Mouse (Mus musculus) B cell, adult 2 months (primary cell): Measurements from ENCODE around the gene Pnpla5.
A peak's percentile ranks its signal among the peaks of the same experiment; 100 is the strongest.
"Not testable (repeated sequence)": the region's sequence is repeated elsewhere in the genome, so short reads cannot be mapped to it uniquely, and the experiment has no call there.

ENCODE experiments used
- DNase-seq, 2 experiments: peaks; one replicate each; pipeline ENCODE4 v3.0.0; 2022

Pnpla5 gene

DNA sequence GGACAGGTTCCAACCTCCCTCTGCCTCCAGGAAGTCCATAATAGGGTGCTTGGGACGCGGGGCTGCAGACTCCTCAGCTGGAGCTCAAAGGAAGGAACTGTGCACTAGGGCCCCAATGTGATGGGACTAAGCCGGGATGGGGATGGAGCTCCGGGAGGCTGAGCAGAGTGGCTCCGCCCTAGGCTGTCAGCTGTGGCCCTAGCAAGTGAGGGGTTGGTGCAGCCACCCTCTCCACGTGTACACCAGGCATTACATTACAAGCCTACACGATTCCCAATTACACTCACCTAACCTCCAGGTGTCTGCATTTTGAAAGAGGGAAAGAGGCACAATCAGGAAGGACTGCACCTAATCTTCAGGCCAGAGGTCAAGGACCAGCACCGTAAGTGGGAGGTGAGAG lies at the start of gene Pnpla5:
Gene Pnpla5, minus strand, starts transcription at position 101 of the 400 bp plus-strand sequence.
- no peak for DNase-seq

DNA sequence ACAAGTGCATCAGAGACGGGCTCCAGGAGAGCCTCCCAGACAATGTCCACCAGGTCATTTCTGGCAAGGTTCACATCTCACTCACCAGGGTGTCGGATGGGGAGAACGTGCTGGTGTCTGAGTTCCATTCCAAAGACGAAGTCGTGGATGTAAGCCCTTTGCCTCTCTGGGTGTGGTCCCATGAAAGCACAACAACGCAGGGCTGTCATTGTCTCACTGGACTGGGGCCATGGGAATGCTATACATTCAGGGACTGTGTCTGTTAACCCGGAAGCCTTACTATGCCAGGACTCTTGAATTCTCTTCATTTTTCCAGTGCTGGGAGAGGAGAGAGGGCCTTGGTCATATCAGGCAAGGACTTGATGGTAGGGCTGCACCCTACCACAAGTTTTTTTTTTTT lies 48.2 kb upstream of the Pnpla5 start:
- no peak for DNase-seq

DNA sequence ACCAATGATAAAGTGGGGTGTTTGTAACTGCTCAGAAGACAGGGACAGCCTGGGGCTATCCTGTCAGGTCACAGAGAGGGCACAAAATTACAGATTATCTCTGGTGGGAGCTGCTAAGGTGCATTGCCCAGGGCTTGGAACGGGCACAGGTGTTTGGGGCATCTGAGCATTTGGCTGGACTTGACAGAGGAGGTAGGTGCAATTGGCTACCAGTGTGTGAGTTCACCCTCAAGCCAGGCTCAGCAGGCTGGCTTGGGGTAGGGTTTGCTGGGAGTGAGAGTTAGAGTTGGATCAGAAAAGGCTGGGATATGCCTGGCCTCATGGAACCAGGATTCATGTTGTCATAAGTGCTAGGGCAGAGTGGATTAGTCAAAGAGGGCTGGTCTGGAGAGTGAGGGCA lies 46.5 kb upstream of the Pnpla5 start:
- DNase-seq = no peak

DNA sequence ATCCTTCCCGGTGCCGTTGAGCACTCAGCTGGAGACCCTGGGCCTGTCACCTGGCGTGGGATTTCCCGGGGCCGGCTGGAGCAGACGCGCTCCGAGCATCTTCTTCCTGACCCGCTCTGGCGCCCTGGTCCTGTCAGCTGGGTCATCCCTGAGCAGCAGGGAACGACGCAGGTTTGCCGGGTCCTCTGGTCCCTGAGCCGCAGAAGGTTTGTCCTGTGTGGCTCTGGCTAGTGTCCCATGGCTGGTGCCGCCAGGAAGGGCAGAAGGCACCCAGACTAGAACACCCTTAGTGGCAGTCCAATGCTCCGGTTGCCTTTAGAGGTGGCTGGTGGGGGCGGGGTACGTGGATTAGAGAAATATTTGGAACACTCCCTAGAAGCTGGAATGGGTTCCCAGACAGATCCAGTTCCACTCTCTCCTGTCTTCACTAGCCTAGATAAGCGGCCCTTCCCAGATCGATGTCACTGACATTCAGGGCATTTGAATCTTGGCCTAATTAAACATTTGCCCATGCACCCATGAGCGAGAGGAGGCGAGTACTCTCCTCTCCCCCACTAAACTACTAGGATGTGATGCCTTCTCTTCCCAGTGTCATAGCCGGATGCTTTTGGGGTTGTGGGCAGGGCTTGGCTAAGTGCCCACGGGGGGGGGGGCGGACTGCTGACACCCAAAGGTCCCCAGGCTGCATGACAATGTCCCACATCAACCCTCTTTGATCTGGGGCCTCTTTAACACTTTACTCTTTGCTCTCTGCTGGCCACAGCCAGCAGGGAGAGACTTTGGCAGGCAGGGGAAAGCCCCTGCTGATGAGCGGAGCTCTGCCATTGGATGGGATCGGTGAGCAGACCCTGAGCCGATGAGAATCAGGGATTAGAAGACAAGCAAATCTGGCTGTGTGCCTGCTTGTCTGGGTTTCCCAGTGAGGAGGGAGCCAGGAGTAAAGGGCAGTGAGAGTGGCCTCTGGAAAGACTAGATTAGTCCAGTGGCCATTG lies 45.5 kb upstream of the Pnpla5 start:
- no peak for DNase-seq

DNA sequence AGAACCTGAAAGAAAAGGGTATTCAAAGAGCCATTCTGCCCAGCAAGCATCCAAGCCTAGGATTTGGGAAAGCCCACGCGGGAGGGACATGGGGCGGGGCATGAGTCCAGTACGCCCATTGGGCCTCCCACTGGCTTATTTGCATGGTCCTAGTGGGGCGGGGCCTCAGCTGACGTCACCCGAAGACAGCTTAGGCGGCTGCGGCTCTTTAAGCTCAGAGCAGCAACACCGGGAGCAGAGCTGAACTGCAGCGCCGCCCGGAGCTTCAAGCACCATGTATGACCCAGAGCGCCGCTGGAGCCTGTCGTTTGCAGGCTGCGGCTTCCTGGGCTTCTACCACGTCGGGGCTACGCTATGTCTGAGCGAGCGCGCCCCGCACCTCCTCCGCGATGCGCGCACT lies 44.6 kb upstream of the Pnpla5 start, which contains the start of gene Pnpla3:
Gene Pnpla3, plus strand, starts transcription at position 238 of the 400 bp plus-strand sequence.
- peak; percentile 55 to 66 for DNase-seq

DNA sequence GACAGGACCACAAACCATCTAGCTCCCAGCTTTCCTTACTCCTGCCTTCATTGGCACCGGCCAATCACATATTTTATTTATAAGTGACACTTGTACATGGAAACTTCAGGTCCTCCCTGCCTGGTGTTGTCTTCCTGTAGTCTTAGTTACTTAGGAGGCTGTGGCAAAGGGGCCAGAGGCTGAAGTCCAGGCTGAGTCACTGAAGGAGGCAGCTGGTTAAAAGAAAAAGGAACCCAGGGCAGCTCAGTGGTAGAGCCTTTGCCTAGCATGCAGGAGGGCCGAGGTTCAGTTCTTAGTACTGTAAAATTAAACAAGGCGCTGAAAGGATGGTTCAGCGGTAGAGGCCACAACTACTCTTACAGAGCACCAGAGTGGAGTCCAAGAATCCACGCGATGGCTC lies 43.8 kb upstream of the Pnpla5 start:
- no peak for DNase-seq

DNA sequence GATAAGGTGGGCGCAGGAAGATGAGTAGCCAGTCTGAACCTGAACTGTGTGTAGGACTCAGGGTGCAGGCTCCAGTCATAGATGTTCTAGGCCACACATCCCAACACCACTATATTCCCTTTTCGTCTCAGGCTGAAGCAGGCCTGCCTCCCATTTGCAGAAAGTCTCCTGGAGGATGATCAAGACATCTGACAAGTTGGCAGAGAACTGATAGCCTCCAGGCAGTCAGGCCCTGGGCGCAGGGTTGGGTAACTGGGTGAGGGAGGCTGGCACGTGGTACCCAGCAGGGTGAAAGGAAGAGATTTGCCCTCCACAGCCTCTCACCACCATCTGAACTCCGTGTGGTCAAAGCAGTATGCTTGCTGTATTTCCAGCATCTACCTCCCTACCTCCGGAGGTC lies 38.9 kb upstream of the Pnpla5 start:
- DNase-seq = no peak

DNA sequence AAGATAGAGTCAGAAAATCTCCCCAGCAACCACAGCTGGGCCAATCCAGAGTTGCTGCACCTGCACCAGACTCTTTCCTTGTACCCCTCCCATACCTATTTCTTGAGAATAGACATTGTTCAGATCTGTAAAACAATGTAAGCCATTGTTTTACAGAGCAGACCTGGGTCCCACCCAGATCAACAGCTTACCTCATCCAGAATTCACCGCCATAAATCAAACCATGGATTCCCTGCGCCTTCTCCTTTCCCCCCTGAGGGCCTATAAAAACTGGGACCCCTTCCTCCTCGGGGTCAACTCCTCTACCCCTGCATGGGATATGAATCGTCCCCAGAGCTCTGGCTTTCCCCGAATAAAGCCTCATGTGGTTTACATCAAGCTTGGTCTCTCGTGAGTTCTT lies 34.6 kb upstream of the Pnpla5 start:
- DNase-seq = not testable (repeated sequence)

DNA sequence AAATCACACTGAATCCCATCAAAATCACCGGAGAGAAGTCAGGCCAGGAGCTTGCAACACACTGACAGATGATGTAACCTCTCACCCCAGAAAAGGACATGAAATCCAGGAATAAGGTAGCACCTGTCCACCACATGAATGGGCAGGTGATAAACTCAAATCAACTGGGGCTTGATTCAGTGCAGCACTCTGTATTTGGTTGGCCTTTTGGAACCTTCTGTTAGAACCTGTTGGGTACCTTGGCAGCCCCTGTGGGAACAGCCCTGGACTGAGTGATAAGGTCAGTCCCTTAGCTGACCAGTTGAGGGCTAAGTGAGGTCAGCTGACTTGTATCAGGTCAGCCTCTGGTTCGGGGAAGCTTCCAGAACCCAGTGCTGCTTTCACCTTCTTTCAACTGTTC lies 33.2 kb upstream of the Pnpla5 start:
- DNase-seq = no peak

DNA sequence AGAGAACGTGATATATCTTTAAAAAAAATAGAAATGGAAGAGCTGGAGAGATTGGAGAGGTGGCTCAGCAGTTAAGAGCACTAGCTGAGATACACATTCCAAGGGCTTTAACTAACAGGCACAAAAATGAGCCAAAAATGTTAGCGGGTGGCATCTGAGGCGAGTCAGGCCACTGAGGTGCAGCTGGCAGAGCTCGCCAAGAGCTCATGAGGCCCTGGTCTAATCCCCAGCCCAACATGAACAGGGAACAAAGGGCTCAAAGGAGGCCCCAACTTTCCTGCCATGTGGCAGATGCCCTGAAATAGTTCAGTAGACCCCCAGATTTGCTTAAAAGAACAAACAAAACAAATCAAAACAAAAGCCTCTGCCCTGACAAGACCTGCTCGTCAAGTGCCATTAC lies 18.0 kb upstream of the Pnpla5 start:
- DNase-seq = no peak

DNA sequence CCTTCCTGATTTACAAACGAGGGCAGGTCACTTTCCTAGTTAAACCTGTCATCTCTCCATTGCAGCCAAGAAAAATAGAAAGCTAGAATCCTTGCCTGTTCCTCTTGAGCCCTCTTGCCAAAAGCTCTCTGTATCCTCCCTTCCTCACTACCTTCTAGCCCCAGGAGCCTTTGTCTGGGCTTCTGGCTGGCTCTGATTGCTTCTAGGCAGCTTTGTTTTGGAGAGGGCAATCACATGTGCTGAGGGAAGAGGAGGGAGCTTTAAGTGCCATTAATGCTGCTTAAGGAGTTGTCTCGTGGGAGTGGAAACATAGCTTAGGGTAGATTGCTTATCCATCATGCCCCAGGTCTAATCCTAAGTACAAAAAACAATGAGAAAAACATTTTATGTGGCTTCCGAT lies 17.1 kb upstream of the Pnpla5 start:
- no peak for DNase-seq

DNA sequence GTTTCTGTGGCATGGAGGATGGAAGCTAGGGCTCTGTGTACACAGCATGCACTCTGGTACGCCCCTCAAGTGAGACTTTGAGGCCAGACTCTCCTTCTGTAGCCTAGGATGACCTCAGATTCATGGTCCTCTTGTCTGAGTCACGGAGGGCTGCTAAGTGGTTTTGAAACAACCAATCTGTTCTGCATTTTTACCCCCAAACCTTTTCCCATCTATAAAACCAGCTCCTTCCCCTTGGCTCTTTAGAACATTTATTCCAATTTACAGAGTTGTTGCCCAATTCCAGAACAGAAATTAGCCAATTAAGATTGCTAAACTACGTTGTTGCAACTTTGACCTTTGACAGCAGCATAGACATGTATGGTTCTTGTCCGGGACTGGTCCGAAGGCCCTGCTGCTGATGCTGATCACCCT lies 16.6 kb upstream of the Pnpla5 start:
- DNase-seq = no peak

DNA sequence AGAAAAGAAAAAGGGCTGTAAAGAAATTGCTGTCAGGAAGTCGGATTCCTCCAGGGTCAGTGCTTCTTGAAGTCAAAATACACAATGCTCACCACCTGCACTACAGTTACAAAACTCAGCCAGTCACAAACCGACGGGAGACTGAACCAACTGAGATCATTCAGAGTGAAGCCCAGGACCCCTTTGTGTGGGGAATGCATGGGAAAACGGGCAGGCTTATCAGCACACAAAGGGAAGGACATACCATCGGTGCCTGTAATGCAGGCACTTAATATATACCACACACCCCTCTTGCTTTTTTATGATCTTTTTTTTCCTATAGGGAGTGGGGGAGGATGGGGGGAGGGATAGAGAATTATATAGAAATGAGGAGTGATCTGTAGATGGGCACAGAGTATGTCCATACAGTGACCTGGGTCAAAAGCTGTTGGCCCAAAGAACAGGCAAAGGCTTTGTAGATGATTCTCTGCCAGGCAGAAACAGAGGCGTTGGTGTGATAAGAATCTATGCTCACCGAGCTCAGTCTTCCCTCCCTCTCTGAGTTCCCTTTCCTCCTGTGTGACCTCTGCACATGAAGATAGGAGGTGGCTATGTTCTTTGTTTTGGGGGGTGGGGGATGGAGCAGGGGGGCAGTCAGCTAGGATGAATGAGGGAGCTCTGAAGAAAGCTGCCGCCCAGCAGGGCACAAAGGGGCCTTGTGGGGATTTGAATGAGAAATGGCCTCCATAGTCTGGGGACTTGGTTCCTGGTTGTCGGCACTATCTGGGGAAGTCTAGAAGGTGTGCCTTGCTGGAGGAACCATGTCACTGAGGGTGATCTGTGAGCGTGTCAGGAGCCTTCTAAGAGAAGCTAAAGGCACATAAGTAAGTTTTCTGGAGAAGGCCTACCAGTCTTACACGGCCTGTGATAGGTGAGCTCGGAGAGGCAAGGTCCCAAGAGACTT lies 13.8 kb upstream of the Pnpla5 start:
- DNase-seq = no peak

DNA sequence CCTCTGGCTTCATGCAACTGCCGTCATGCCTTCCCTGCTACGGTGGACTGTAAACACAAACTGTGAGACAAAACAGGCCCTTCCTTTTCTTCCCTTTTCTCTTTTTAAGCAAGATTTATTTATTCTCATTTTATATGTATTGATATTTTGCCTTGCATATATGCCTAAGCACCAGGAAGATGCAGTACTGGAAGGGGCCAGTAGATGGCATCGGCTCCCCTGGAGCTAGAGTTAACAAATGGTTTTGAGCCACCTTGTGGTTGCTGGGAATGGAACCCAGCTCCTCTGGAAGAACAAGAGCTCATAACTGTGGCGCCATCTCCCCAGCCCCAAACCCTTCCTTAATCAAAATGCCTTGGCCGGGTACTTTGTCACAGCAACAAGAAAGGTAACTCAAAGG lies 12.5 kb upstream of the Pnpla5 start:
- peak; percentile 52 to 54 for DNase-seq

DNA sequence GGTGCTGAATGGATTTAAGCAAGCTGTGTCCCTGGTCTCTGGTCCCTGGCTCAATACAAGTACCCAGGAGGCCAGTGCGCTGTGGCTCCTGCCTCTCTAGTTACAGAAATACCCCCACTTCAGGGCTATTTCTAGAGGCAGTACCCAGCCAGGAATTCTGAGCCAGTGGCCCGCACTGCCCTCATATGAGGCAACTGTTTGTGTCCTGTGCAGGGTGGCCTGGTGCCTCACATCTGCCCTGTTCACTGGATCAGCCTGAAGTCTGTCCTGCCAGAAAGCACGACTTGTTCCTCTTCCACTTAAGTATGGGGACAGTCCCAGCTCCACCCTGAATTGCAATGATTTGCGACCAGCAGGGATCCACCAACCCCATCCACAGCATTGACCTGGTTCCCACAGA lies 10.5 kb upstream of the Pnpla5 start:
- DNase-seq = no peak

DNA sequence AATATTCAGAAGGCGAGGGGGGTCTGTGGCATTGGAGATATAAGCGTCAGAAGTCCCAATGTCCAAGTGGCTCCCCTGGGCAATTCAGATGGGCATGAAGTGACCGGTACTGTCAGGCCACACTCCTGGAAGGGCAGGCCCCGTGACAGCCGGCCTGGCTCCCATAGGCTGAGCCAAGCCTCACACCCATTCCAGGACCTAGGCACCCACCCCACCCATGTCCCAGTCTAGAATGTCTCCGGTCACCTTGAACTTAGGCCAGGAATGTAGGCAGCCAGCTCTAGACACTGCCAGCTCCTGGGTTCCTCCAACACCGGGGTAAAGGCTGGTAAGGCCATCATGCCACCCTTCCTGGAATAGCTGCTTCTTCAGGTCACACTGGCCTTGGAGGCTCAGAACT lies 9.0 kb upstream of the Pnpla5 start:
- DNase-seq = no peak

DNA sequence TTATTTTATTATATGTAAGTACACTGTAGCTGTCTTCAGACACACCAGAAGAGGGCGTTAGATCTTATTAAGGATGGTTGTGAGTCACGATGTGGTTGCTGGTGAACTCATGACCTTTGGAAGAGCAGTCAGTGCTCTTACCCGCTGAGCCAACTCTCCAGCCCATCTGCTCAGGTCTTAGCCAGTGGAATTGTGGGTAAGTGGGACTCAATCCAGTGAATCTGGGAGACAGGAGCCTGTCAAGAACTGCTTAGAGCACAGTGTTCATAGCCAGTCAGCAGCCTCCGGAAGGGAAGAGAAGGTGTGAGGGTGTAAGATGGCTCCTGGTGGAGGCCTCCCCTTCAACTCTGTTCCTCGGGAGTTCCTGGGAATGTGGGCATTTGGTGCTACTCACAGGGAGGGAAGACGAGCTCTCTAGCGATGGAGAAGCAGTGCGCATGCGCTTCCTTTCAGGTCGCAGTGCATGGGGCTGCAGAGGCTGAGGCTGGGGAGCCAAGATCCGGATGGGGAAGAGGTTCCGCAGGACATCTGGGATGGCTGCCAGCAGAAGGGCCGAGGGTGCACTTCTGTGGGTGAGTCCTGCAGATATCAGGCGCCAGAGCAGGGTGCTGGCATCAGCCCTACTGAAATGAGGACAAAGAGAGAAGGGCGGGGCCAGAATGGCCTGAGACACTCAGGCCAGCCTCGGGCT lies 8.3 kb upstream of the Pnpla5 start:
- no peak for DNase-seq

DNA sequence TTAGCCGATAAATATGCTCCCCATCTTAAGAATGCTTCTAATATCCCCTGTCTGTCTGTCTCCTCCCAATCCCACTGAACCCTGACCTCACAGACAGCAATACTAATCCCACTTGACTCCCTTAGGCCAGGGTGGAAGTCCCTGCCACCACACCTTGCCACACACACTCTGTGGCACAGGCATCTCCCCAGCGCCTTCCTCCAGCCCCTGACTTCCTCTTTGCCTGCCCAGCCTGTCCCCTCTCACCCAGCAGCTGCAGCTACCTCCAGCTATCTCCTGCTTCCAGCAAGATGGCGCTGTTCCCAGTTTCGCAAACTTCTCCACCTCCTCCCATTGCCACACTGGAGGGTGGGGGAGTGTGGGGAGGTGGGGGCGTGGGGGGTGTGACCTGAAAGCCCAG lies 3.9 kb upstream of the Pnpla5 start:
- DNase-seq = no peak

DNA sequence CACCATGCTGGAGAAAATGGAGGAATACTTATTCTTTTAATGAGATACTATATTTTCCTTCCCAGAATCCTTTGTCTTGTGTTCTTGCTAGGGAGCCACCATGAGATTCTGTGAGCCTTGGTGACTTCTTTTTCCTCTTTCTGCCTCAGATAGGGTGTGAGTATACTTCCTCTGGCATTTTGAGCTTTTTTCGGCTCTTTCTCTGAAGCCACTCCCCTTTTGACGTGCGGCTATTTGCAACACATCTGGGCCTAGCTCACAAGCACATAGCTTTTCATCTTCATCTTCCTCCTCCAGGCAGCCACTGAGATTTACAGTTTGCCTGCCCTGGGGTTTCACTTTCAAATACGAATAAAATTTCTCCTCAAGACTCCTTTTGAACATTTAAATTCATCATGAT lies 3.5 kb upstream of the Pnpla5 start:
- no peak for DNase-seq

DNA sequence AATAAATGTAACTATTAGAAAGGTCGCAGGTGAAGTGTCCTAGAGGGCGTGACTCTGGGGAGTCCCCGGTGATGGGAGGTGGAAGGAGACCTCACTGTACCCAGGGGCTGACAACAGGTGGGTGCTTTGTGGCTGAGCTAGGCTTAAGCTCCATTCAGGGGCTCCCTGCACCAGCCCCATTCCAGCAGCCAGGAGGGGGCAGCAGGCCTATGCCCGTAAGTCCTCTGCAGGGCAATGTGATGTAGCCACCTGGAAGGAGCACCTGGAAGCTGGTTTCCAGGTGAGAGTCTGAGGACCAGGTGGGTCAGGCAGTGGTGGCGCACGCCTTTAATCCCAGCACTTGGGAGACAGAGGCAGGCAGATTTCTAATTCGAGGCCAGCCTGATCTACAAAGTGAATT lies 1.1 kb upstream of the Pnpla5 start:
- DNase-seq = no peak

DNA sequence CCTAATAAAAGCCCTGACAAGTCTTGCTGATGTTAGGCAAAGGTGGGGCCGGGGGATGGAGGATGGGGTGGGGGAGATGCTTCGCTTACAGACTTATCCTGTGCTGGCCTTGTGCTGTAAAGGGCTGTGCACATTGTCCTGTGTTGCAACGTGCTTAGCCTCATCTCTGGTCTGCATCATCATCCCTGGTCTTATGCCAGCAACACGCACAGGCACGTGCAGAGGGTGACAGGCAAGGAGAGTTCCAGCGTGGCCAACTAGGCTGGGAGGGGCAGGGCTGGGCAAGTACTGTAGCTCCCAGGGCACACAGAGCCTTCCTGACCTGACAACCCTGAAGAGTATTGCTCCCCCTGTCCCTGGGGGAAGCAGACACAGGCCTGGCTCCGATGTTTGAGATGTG lies 1.9 kb downstream of the Pnpla5 start:
- DNase-seq = no peak

DNA sequence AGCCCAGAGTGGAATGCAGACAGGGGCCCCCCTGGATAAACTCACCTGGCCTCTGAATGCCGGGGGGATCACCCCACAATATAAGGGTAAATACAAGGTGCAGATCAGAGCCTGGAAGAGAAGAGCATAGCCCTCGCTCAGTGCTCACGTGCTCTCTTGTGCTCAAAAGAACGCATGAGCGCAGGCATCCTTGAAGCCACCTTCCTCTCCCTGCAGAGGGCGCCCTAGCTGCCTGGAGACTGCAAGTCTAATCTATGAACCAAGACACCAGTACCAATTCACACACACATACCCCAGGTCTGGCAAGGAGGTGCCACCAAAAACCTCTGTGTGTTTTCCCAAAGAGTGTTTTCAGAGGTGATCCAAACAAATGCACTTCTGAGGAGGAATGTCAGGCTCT lies 2.4 kb downstream of the Pnpla5 start:
- DNase-seq = no peak

DNA sequence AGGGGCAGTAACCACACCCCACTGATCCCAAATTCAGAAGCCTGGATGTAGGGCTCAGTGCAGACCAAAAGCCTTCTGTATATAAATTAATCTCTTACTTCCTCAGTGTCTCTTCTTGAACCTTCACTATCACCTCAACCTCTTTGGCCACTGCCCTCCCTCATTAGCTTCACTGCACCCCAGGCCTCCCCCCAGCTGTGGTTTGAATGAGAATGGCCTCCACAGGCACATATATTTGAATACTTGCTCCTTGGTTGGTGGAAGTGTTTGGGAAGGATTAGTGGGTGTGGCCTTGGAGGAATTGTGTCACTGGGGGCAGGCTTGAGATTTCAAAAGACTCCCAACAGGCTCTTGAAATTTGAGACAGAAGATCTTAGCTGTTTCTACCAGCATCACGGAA lies 6.5 kb downstream of the Pnpla5 start:
- no peak for DNase-seq
